Mouse (Mus musculus): ENCODE results near the gene Lrrc4c. TPM values are rescaled to one million over a fixed set of nuclear protein-coding genes. Genes with fewer than 3 reads are reported as not detected.

The Lrrc4c gene
- polyA plus RNA-seq, 1 experiment from 2014 or later, result 11.1 TPM

DNA sequence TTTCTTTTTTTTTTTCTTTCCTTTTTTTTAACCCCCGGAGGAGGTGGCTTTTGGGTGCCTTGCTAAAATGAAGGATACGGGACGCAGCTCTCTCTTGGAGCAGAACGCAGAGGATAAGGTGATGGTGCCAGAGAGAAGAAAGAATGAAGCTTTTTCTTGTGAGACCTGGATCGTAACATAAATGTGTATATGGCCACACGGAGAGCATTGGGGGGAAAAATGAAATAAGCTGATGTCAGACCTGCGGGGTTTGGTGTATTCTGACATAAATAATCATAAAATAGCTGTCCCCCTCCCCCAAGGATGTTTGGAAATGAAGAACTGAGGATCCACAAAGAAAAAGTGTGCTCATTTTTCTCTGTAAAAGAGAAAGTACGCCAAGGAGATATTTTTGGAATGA is 1149.7 kb downstream of the Lrrc4c start:
- peak overlapping the region; percentile 50 for H3K4me3 ChIP-seq
- H3K4me2 ChIP-seq (replicated peaks), result peak overlapping the region; percentile 75
- ATAC-seq (ENCODE audit: low FRiP score), result no peak
- no peaks in the 10 kb centered on the region for H3K27me3 ChIP-seq
- peak overlapping the region; percentile 80 for H3K27ac ChIP-seq
- H3K9ac ChIP-seq, result peak overlapping the region; percentile 38; the same call in 1 of the 2 replicates
- H3K9me3 ChIP-seq (replicated peaks), result no peaks in the 10 kb centered on the region
- H3K36me3 ChIP-seq, result no peaks in the 10 kb centered on the region
- WGBS, result 9% methylated on average over 8 of the region's 8 CpGs
- H3K4me1 ChIP-seq, result peaks cover 10% of the 10 kb centered on the region; the same call in 1 of the 2 replicates

DNA sequence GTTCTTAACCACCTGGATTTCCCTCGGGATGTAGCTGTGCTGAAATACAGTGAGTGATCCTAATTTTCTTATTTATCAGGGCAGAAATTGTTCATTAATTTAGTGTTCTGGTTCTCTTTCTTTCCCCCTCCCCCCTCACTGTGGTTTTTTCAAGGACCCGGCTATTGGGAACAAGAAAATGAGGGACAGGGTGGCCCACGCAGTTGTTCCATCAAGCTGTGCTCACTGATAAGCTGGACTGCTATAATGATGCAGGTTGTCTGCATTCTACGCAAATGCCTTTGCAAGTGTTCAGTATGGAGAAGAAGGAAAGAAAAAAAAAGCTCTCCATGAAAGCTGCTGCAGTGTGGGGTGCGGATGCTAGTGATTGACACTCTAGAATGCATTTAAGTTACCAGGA is 1150.4 kb downstream of the Lrrc4c start:
- no peak for ATAC-seq (ENCODE audit: low FRiP score)
- WGBS, result 29% methylated on average over 5 of the region's 5 CpGs
- Histone ChIP-seq H3K4me1 (peaks cover 10% of the 10 kb centered on the region; the same call in 1 of the 2 replicates), H3K36me3 (no peaks in the 10 kb centered on the region), H3K27ac (peak overlapping the region; percentile 12; the same call in 1 of the 2 replicates), H3K4me2 (replicated peaks) (peak overlapping the region; percentile 75), H3K4me3 (peak overlapping the region; percentile 50), H3K9me3 (replicated peaks) (no peaks in the 10 kb centered on the region), H3K27me3 (no peaks in the 10 kb centered on the region), H3K9ac (peak overlapping the region; percentile 38)

DNA sequence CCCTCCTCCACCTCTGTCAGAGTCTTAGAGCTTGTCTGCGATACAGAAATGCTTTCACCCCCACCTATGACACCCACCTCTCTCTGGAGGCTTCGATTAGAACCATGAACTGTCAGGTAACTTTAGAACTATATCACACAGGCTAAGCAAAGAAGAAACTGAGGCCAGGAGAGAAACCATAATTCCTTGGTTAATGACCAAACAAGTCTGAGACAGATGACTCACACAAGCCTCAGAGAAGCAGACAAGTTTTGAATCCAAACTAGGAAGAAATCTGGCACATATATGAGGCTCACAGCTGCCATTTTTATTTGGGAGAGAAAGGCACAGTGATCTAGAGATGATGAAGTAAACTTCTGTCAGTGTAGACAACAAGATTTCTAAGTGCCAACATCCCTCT is 1151.4 kb downstream of the Lrrc4c start:
- Histone ChIP-seq H3K36me3 (no peaks in the 10 kb centered on the region), H3K27ac (no peak overlapping the region), H3K27me3 (no peaks in the 10 kb centered on the region), H3K9me3 (replicated peaks) (no peaks in the 10 kb centered on the region), H3K4me1 (peaks cover 10% of the 10 kb centered on the region; the same call in 1 of the 2 replicates), H3K4me2 (replicated peaks) (peak overlapping the region; percentile 75), H3K4me3 (peak overlapping the region; percentile 50), H3K9ac (no peak overlapping the region)
- WGBS, result 59% methylated on average over 2 of the region's 2 CpGs
- no peak for ATAC-seq (ENCODE audit: low FRiP score)

DNA sequence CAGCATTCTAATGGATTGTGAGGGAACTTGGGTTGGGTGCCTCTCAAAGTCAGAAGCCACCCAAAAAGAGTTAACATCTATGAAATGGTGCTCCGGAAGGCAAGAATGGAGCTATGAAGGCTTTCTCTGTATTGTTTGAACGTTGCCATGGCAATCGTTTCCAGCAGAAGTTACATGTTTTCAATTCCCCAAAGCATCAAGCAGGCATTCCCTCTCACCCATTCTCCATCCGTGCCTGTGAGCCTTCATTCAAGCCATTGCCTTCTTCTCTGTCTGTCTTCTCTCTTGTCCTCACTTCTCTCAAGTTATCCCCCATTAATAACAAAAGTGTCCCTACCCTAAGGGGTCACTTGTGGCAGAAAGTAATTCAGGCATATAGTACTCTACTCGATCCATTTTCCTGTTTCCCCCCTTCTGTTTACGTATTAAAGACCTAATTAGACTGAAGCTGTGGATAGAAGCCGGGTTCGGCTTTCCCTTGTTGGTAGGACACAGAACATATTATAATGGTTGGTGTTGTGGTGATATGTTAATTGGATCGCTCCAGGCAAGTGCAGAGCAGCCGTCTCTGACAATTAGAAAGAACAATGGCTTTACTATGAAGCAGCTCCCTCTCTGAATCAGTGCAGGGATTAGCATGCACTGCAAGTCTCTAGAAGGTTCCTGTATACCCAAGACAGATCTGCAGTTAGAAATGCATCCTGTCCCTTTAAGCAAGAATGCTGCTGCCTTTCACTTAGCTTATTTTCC is 1160.4 kb downstream of the Lrrc4c start:
- Histone ChIP-seq H3K27ac (peak overlapping the region; percentile 66), H3K4me3 (no peak overlapping the region), H3K9ac (no peak overlapping the region), H3K27me3 (no peaks in the 10 kb centered on the region), H3K4me2 (replicated peaks) (peak overlapping the region; percentile 31; the same call in 1 of the 2 replicates), H3K4me1 (peaks cover 13% of the 10 kb centered on the region), H3K9me3 (replicated peaks) (no peaks in the 10 kb centered on the region), H3K36me3 (no peaks in the 10 kb centered on the region)
- 43% methylated on average over 10 of the region's 10 CpGs for WGBS
- peak; percentile 95 for ATAC-seq (ENCODE audit: low FRiP score)

DNA sequence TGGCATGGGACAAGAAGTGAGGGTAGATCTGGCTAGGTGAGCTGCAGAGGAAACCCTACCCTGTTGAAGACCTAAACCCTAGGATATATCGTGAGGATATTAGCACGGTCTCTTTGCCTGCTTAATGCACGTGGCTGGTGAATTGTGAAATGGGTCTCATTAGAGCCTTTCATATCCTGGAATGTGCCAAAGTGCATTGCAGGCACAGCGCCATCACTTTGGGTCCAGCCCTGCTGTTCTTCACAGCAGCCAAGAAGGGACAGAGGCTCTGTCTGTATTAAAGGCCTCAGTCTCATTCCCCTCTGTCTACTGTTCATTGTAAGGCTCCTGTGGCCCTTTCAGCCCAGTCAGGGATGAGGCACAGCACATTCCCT is 1160.9 kb downstream of the Lrrc4c start:
- no peak overlapping the region for H3K9ac ChIP-seq
- H3K4me2 ChIP-seq (replicated peaks), result peak overlapping the region; percentile 31; the same call in 1 of the 2 replicates
- WGBS, result 70% methylated on average over 4 of the region's 4 CpGs
- peaks cover 13% of the 10 kb centered on the region for H3K4me1 ChIP-seq
- H3K27me3 ChIP-seq, result no peaks in the 10 kb centered on the region
- no peaks in the 10 kb centered on the region for H3K36me3 ChIP-seq
- H3K4me3 ChIP-seq, result no peak overlapping the region
- peak overlapping the region; percentile 66 for H3K27ac ChIP-seq
- peak; percentile 62 for ATAC-seq (ENCODE audit: low FRiP score)
- no peaks in the 10 kb centered on the region for H3K9me3 ChIP-seq (replicated peaks)

- no peaks in the 10 kb centered on the region for H3K27me3 ChIP-seq
- no peak for ATAC-seq (ENCODE audit: low FRiP score)
- WGBS, result 52% methylated on average over 1 of the region's 1 CpGs
Measured at GRCm38 (mm10) chr2:97484990-97485389, 1167.0 kb downstream of the Lrrc4c start.

DNA sequence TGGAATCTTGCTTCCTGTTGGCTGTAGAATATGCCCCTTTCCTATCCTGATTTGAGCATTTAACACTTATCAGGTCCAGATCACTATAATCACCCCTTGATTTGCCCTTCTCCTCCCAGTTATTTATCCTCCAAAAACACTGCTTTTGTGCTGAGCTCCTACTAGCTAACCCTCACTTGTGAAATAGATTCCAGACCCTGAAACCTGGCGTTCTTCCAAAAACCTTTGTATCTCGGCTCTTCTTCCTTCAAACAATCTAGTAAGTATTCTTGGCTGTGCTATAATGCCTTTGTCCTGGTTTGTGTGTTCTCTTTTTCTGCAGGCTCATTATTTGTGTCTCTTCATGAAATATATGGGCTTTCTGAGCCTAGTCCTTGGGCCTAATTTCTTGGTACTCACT is 1167.6 kb downstream of the Lrrc4c start:
- Histone ChIP-seq H3K27ac (no peak overlapping the region), H3K9me3 (replicated peaks) (no peaks in the 10 kb centered on the region), H3K4me3 (no peak overlapping the region), H3K4me2 (replicated peaks) (no peak overlapping the region), H3K9ac (no peak overlapping the region), H3K27me3 (no peaks in the 10 kb centered on the region), H3K4me1 (no peaks in the 10 kb centered on the region), H3K36me3 (no peaks in the 10 kb centered on the region)
- ATAC-seq (ENCODE audit: low FRiP score), result no peak
- WGBS, result 74% methylated on average over 2 of the region's 2 CpGs

More at GRCm38 (mm10) chr2:97484990-97485389, 1167.0 kb downstream of the Lrrc4c start:
- Histone ChIP-seq H3K4me2 (replicated peaks) (no peak overlapping the region), H3K4me3 (no peak overlapping the region), H3K9ac (no peak overlapping the region), H3K27ac (no peak overlapping the region), H3K4me1 (no peaks in the 10 kb centered on the region), H3K9me3 (replicated peaks) (no peaks in the 10 kb centered on the region), H3K36me3 (no peaks in the 10 kb centered on the region)

DNA sequence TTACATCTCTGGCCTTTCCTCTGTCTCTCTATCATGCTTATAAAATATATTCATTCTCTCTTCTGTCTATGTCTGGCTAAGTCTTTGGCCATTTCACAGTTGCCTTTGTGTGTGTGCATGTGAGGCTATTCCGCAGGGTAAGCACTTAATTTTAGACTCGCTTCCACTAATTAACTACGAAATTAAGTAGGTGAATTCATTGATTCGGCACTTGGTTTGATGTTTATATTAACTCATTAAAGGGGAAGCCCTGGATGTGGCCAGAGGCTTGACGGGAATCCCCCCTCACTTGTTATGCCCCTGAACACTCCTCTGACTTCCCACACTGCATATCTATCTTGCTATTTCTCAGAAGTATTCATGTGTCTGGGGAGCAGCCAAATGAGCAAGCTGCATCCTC is 1169.6 kb downstream of the Lrrc4c start:
- H3K36me3 ChIP-seq, result no peaks in the 10 kb centered on the region
- no peaks in the 10 kb centered on the region for H3K9me3 ChIP-seq (replicated peaks)
- H3K4me3 ChIP-seq, result no peak overlapping the region
- H3K27me3 ChIP-seq, result no peaks in the 10 kb centered on the region
- no peak overlapping the region for H3K4me2 ChIP-seq (replicated peaks)
- 0 out of 2 replicates have a peak overlapping the region, but pooled peaks have one; percentile 2 for H3K27ac ChIP-seq
- peak; percentile 43; the same call in 1 of the 2 replicates for ATAC-seq (ENCODE audit: low FRiP score)
- H3K9ac ChIP-seq, result no peak overlapping the region
- H3K4me1 ChIP-seq, result no peaks in the 10 kb centered on the region
- 51% methylated on average over 5 of the region's 5 CpGs for WGBS

GRCm38 (mm10) chr2:97497069-97497468 is 1179.1 kb downstream of the Lrrc4c start:
- no peak for ATAC-seq (ENCODE audit: low FRiP score)
- Histone ChIP-seq H3K27ac (no peak overlapping the region), H3K9ac (no peak overlapping the region), H3K27me3 (no peaks in the 10 kb centered on the region), H3K9me3 (replicated peaks) (no peaks in the 10 kb centered on the region), H3K36me3 (no peaks in the 10 kb centered on the region), H3K4me3 (no peak overlapping the region), H3K4me1 (no peaks in the 10 kb centered on the region), H3K4me2 (replicated peaks) (no peak overlapping the region)

- no peak for ATAC-seq (ENCODE audit: low FRiP score)
- H3K4me3 ChIP-seq, result no peak overlapping the region
- H3K9ac ChIP-seq, result no peak overlapping the region
- no peaks in the 10 kb centered on the region for H3K4me1 ChIP-seq
- no peak overlapping the region for H3K4me2 ChIP-seq (replicated peaks)
- H3K36me3 ChIP-seq, result no peaks in the 10 kb centered on the region
- no peaks in the 10 kb centered on the region for H3K9me3 ChIP-seq (replicated peaks)
- 92% methylated on average over 1 of the region's 1 CpGs for WGBS
- H3K27ac ChIP-seq, result no peak overlapping the region
- H3K27me3 ChIP-seq, result no peaks in the 10 kb centered on the region
Measured at GRCm38 (mm10) chr2:97502501-97502900, 1184.5 kb downstream of the Lrrc4c start.

DNA sequence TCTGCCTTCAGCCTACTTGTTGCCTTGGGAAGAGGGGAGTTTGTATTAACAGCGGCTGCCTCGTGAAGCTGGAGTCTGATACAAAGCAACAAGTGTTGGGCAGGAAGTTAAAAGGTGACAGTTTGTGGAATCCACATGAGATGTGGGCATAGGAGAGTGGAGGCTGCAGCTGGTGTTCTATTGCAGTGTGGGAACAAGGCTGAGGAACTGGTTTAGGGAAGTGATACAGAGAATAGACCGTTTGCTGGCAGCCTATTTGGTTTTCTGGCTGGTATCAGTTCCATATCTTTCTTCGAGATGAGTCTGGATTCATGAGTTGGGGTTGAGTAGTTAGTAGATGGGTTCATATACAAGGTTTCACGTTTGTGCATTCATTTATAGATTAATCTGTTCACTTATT is 1186.9 kb downstream of the Lrrc4c start:
- WGBS, result 70% methylated on average over 5 of the region's 5 CpGs
- H3K27me3 ChIP-seq, result no peaks in the 10 kb centered on the region
- no peak overlapping the region for H3K4me3 ChIP-seq
- no peak overlapping the region for H3K27ac ChIP-seq
- no peak overlapping the region for H3K9ac ChIP-seq
- no peaks in the 10 kb centered on the region for H3K36me3 ChIP-seq
- no peaks in the 10 kb centered on the region for H3K4me1 ChIP-seq
- no peak for ATAC-seq (ENCODE audit: low FRiP score)
- H3K4me2 ChIP-seq (replicated peaks), result no peak overlapping the region
- H3K9me3 ChIP-seq (replicated peaks), result no peaks in the 10 kb centered on the region

DNA sequence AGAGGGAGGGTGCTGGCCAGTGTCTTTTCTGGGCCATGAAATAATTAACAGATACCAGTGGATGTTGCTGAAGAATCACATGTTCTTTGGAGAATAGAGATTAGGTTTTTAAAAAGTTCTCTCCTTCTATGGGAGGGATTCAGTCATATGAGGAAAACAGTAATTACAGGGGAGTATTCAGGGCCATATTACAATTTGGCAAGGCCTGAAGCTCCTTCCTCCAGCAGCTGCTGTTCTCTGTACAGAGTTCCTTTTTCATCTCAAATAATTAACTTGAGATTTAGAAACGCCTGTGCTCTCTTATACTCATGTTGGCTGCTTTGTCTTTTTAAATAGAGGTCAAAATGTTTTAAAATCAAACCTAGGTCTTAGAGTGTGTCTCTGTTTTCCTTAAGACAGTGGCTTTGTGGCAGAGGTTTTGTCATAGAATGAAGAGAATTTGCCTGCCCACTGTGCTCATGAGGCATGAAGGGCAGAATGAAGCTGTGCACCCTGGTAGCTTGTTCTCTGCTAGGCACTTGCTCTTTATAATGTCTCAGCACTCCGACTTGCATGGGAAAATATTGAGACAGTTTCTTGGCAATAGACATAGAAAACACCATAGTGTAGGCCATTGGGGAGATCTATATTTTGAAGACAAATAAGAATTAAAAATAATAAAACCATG is 1206.4 kb downstream of the Lrrc4c start:
- no peak overlapping the region for H3K4me3 ChIP-seq
- no peak overlapping the region for H3K4me2 ChIP-seq (replicated peaks)
- 35% methylated on average over 2 of the region's 2 CpGs for WGBS
- no peak for ATAC-seq (ENCODE audit: low FRiP score)
- H3K27ac ChIP-seq, result no peak overlapping the region
- no peak overlapping the region for H3K9ac ChIP-seq
- H3K36me3 ChIP-seq, result no peaks in the 10 kb centered on the region
- H3K9me3 ChIP-seq (replicated peaks), result no peaks in the 10 kb centered on the region
- no peaks in the 10 kb centered on the region for H3K27me3 ChIP-seq
- no peaks in the 10 kb centered on the region for H3K4me1 ChIP-seq

Data from hindbrain, embryonic 12.5 days (tissue).